Mouse (Mus musculus) myocyte (in vitro differentiated cells): ENCODE measurements around the gene Camkmt.

Source experiments
- CEBPB ChIP-seq: IDR thresholded peaks from 2 replicates; pipeline ENCODE4 v1.6.1; 2011; ENCODE audit warnings: mild to moderate bottlenecking, moderate library complexity; ENCODE audit not compliant: poor library complexity, insufficient read depth, severe bottlenecking
- E2F4 ChIP-seq: IDR thresholded peaks from one replicate; pipeline ENCODE4 v1.6.1; 2011; ENCODE audit warnings: mild to moderate bottlenecking, control low read depth, moderate library complexity; ENCODE audit not compliant: insufficient read depth
- MAX ChIP-seq: IDR thresholded peaks from one replicate; pipeline ENCODE4 v1.6.1; 2011; ENCODE audit warnings: low read depth, mild to moderate bottlenecking, control low read depth
- MYOD1 ChIP-seq, 3 experiments: IDR thresholded peaks; one replicate each; pipeline ENCODE4 v1.6.1; 2011; ENCODE audit warnings: control low read depth in 2 of 3, low read depth in 2 of 3, mild to moderate bottlenecking in 2 of 3, moderate library complexity in 1 of 3; ENCODE audit not compliant: insufficient read length in 2 of 3, control insufficient read depth in 1 of 3
- MYOG ChIP-seq, 3 experiments: IDR thresholded peaks; one replicate each; pipeline ENCODE4 v1.6.1; 2011; ENCODE audit warnings: control low read depth in 2 of 3, low read depth in 2 of 3, mild to moderate bottlenecking in 2 of 3; ENCODE audit not compliant: insufficient read length in 2 of 3, control insufficient read depth in 1 of 3, insufficient read depth in 1 of 3
- POLR2A ChIP-seq: IDR thresholded peaks from one replicate; pipeline ENCODE4 v1.6.1; 2011; ENCODE audit warnings: low read depth, mild to moderate bottlenecking, control low read depth, moderate library complexity; ENCODE audit not compliant: insufficient read length
- POLR2AphosphoS2 ChIP-seq: IDR thresholded peaks from one replicate; pipeline ENCODE4 v1.6.1; 2011; ENCODE audit warnings: low read depth, control low read depth; ENCODE audit not compliant: insufficient read length
- REST ChIP-seq: IDR thresholded peaks from one replicate; pipeline ENCODE4 v1.6.1; 2011; ENCODE audit warnings: mild to moderate bottlenecking, control low read depth, moderate library complexity; ENCODE audit not compliant: insufficient read depth, insufficient read length
- SRF ChIP-seq: IDR thresholded peaks from one replicate; pipeline ENCODE4 v1.6.1; 2011; ENCODE audit warnings: low read depth; ENCODE audit not compliant: control insufficient read depth, insufficient read length
- TCF3 ChIP-seq: IDR thresholded peaks from one replicate; pipeline ENCODE4 v1.6.1; 2011; ENCODE audit warnings: low read depth, control low read depth; ENCODE audit not compliant: insufficient read length
- USF1 ChIP-seq: IDR thresholded peaks from one replicate; pipeline ENCODE4 v1.6.1; 2011; ENCODE audit warnings: low read depth, mild to moderate bottlenecking, control low read depth, moderate library complexity

DNA sequence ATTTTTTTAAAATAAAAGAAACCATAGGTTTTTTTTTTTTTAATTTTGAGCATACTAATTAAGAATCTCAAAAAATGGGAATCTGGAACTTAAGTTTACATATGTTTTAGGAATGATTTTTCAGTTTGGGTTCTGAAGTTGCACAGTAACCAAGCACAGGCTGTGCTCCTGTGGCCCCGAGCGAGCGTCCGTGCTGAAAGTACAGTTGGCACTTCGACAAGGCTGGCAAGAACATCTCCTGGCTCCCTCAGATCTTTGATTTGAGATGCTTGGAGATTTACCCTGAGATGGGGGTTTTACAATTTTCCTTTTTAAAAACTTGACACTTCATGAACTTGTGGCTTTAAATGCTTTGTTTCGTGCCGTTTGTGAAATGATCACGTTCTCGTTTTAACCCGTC lies 218.7 kb downstream of the Camkmt start:
- no peak for TF ChIP-seq TCF3
- TF ChIP-seq POLR2A, result no peak
- TF ChIP-seq USF1, result no peak
- TF ChIP-seq POLR2AphosphoS2, result no peak
- no peak for TF ChIP-seq E2F4
- TF ChIP-seq MYOG (IDR thresholded peaks at IDR 0.05; ENCODE audit: control insufficient read depth in 1 of 3, insufficient read depth in 1 of 3, insufficient read length in 2 of 3, low read depth in 2 of 3), result no peak
- TF ChIP-seq MYOD1 (IDR thresholded peaks at IDR 0.05; ENCODE audit: control insufficient read depth in 1 of 3, insufficient read length in 2 of 3, low read depth in 2 of 3), result no peak
- no peak for TF ChIP-seq MAX
- TF ChIP-seq REST, result no peak
- no peak for TF ChIP-seq CEBPB
- no peak for TF ChIP-seq SRF
